Mouse (Mus musculus) mature B cell (primary cell): ENCODE data around the gene Cenpb.
"Not testable (repeated sequence)": the region's sequence is repeated elsewhere in the genome, so short reads cannot be mapped to it uniquely, and the experiment has no call there.

Experiments used
- in situ Hi-C: fragments of 300-500 bp; cut with MboI; formaldehyde crosslinking; loops from 2 replicates; pipeline ENCODE4 v1.14.3; 2019

Gene Cenpb

DNA sequence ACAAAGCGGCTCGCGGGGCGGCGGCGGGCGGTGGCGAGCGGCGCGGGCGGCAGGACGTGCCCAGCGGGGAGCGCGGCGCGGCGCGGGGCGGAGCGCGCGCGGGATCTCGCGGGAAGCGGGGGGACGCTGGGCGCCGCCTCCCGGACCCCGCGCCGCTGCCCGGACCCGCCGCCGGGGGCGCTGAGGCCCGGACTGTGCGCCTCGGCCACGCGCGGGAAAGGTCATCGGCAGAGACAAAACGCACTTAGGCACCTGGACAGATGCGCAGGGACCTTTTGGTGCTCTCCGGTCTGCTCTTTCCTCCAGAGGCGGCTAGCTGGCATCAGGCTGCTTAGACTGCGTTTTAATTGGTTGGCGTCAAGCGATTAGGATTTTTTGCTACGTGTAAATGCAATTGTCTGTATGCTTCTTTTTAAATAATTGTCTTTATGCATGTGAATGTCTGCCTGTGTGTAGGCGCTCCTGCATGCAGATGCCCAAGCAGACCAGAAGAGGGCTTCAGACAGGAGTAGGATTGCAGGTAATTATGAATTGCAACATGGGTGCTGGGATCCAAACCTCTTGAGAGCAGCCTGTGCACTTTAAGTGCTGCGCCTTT is at the start of gene Cenpb:
Cenpb (minus strand) TSS at position 78 of the 598 bp plus-strand sequence.
- in situ Hi-C loops: no loop called here

DNA sequence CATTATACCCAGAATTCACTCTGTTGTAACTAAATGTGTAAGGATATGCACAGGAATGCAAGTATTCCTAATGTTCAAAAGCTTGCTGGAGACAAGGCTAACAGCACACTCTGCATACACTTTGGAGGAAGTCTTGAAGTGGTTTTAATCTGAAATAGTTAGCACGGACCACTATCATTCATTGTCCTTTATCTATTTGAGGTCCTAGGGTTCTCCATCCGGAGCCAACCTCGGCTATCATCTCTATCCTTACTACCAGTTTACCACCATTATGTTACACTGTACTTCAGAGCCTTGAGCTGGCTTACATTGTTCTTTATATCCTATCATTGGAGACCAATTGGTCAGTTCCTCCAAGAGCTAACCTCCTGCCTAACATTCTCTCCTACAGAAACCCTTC is 47.4 kb upstream of the Cenpb start:
- in situ Hi-C loops: no loop called here

DNA sequence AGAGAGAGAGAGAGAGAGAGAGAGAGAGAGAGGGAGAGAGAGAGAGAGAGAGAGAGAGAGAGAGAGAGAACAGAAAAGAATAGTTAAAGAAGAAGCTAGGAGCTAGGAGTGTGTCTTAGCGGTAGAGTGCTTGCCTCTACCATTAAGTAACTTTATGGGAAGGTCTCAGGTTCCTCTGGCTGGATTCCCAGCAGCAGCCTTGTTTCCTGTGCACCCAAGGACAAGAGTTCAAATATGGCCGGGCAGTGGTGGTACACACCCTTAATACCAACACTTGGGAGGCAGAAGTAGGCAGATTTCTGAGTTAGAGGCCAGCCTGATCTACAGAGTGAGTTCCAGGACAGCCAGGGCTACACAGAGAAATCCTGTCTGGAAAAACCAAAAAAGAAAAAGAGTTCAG is 46.8 kb upstream of the Cenpb start:
- in situ Hi-C loops: not testable (repeated sequence)

DNA sequence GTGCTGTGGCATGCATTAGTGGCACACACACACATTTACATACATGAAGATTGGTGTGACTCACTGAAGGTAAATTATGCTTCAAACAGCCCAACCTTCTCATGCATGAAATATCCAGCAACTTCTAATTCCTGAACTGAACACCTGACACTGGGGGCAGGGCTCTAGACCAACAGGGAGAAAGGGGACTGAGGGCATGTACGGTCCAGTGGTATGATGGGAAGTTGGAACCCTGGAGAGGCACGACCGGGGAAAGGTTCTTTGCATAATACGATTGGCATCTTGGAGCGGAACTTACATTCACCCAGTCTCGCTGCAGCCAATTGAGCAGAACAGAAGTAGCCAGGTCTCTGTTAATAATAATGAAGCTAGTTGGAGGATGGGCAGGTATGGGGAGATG is 45.3 kb upstream of the Cenpb start:
- in situ Hi-C loops: no loop called here

DNA sequence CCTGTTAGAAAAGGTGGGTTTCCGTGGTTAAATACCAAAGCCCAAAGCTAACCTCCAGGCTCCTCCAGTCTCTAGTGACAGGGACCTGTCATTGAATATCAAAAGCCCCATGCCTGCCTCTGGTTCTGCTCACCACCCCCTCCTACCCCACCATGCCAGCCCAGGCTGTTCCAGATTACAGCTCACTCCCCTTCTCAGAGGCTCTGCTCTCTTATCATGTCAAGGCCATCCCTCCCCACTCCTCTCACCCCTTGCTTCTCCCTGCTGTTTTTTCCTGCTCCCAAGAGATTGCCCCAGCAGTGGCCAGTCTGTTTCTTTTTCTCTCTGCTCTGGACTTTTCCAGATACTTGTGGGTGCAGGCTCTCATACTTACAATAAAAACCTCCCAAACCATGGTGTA is 43.7 kb upstream of the Cenpb start:
- in situ Hi-C loops: no loop called here

DNA sequence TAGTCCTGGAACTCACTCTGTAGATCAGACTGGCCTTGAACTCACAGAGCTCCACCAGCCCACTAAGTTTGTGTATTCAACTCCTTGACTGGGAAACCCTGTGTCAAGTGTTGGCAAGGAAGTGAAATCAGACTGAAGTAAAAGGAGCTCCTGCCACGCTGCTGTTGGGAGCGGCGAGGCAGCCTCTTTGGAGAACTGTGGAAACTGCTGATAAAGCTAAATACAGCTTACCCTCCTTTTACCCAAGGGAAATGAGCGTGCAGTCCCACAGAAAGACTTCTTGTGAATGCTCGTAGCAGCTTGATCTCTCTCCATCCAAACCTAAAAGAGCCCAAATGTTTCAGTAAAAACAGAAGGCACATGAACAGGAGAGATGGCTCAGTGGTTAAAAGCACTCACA is 42.7 kb upstream of the Cenpb start:
- in situ Hi-C loops: no loop called here

DNA sequence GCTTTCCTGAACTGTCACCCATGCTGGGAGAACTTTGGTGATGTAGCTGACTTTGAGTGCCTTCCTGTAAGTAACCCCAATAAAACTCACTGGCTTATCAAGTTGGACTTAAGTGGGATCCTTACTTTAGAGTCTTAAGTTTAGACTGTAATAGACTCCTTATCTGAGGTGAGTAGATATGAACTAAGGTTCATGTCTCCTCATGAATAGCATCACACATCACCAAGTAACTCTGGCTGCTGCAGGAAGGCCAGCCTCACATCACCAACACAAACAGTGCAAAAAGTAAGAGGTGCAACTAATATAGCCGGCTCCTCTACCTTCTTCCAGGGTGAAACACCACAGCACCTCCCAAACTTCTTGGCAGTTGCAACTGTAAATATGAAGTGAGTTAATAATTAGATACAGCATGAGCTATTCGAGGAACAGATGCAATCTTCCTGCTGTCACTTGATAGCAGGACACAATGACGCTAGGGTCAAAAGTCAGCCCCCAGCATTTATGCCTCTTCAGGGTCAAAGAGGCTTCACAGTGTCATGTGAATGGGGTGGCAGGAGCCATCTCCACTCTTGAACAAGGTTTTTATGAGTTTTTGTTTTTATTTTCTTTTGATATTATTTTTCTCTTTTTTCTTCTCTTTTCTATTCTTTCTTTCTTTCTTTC is 42.1 kb upstream of the Cenpb start:
- in situ Hi-C loops: no loop called here

DNA sequence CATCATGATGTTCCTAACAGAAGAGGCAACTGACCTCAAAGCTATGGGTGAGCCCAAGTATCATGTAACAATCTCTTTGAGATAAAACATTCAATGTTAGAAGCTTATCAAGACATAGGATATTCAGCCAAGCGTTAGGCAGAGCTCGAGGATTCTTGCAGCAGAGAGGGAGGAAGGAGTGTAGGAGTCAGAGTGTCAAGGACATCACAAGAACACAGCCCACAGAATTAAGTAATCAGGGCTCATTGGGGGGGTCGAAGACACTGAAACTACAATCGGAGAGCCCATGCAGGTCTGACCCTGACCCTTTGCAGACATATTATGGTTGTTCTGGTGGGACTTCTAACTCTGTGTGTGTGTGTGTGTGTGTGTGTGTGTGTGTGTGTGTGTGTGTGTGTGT is 40.2 kb upstream of the Cenpb start:
- in situ Hi-C loops: no loop called here

DNA sequence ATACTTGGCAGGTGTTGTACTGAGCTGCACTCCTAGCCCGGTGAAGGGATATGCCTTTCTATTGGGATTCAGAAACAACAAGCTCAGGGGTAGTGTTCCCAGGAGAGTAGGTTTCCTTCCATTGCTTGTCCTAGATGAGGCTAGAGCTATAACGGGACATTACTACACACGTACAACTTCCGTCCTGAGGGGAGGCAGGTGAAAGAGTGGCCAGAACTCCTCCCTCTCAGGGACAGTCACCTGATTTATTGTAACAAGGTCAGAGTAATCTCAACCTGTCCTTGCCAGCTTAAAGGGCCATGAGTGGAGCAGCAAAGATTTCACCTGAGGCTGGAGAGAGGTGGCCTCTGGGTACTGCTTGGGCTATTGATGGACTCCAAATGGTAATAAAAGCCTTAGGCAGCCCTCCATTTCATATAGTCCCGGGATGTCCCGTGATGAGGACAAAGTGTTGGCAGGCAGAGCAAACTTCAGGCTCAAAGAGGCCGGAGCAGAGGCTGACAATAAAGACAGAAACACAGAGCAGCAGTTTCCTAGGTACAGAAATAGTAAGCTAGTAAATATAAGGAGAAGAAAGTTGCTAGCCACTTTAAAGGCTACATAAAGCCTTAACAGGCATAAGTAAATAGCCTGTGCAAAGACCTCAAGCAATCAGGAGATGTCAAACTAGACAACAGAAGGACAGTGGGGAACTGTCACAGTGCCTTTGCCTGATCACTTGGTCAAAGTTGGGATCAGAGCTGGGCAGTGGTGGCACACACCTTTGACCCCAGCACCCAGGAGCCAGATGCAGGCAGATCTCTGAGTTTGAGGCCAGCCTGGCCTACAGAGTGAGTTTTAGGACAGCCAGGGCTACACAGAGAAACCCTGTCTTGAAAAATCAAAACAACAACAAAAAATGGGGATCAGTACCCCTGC is 36.3 kb upstream of the Cenpb start:
- in situ Hi-C loops: no loop called here

DNA sequence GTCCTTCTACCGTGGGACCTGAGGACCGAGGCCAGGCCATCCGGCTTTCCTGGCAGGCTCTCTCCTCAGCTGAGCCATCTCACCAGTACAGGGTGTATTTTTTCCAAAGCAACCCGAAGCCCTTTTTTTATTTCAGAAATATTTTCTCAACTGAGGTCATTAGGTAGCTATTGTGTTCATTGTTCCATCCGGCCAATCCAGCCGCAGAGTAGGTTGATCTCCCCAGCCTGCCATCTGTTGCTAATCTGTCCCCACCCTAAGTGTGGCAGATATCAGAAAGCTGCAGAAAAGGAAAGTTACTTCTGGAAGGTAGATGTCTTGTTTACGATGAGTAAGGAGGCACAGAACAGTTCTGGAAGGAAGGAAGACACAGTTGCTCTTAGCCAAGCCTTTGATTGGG is 33.9 kb upstream of the Cenpb start:
- in situ Hi-C loops: no loop called here

DNA sequence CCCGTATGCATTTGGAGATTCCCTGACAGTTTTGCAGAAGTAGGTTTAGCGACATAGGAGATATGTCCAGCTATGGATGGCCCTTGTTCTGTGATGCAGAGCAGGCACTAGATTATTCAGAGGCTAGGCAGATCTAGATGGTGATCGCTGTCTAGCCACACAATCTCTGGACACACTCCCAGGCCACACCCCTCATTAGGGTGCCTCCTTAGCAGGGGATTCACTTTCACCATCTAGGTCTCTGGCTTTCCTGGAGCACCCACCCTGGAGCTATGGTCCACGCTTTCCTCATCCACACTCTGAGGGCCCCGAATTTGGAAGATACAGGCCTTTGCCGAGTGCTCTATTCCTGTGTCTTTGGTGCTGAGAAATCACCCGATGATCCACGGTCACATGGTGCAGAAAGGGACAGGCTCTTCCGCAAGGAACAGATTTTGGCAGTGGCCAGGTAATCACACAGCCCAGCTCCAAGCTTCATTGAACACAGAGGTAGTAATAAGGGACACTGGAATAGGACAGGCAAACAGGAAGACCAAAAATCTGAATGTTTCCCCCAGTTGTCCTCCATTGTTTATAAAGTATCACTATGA is 31.3 kb upstream of the Cenpb start:
- in situ Hi-C loops: no loop called here

DNA sequence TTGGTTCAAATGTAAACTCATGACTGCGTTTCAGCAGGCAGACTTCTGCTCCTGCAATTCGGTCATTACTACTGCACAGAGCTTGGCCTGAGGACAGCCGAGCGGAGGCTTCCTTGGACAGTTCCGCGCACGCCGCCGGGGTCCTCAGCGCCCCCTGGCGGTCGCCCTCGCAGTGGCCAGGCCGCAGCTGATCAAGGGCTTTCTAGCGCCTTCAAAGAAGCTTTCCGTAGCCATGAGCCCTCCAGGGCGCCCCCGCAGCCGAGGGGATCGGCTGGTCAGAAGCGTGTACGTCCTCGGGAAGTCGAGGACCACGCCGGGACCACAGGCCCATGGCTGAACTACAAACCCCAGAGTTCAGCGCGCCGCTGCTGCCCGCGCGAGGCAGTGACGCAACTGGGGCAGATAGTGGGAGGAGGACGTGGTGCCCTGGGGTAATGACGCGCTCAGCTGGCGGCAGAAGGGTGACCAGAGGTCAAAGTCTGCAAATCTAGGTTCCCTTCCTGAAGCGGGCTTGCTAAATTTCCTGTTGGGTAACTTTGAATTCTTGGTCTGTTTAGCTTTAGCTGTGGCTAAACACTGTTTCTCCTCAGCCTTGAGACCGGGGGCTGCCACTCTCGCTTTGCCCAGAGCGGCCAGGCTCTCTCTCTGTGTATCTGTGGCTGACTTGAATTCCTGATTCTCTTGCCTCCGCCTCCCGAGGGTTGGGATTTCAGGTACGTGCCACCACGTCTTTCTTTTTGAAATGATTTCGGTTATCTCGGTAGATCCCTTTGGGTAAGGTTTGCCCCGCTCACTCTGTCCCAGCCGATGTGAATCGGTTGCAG is 30.3 kb upstream of the Cenpb start:
- in situ Hi-C loops: no loop called here

DNA sequence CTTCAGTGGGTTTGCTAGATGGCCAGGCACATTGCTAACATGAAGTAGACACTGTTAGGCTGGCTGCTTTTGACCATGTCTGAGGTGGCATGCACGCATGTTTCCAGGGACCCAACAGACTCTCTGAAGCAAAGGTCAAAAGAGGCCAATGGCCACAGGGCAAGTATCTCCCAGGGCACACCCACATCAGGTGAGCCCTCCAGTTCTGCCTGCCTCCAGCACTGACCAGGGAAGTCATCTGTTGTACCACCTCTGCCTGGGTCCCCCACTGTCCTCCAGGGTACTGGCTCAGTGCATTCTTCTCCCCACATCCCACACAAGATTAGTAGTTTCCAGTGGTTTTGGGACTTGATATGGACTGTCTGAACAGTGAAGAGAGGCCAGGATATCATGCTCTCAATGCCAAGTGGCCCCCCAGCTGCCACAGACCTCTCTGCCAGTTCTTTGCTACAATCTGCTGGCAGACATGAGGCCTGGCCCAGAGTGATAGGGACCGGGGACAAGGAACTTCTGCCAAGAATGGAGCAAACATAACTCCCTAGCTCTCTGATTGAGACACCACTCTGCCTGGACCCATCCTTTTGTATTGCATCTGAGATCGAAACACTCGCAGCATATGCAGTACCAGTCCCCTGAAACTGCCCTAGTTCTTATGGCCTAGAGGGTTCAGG is 29.4 kb upstream of the Cenpb start:
- in situ Hi-C loops: no loop called here

DNA sequence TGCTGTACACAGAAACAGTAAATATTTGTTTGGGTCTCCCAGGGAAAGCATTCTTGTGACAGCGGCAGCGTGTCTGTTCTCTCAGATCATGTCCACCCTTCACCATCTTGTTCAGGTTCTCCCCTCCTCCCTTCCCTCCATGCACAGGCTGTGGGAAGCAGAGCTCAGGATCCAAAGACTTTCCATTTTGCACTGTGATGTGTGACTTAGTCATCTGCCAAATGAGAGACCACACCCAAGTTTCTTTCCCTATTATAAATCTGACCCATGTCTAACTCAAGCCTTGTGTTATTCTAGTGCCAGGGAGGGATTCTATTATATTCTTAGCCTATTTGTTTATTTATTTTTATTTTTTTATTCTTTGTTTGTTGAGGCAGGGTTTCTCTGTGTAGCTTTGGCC is 28.5 kb upstream of the Cenpb start:
- in situ Hi-C loops: no loop called here

DNA sequence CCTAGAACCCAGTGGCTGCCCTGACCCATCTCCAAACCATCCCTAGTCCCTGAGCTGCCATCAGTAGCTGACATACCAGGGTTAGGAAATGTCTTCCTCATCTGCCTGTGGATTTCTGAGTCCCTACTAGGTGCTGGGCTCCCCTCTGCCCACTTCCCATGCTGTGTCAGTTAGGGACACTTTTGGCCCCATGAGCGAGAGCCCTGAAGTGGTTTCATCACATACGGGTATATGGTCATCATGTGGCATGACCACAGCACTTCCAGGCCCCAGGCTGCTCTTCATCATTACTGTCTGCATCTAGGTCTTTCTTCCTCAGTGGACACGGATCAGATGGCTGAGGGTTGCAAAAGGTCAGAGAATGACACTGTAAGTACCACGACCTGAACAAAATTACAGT is 26.9 kb upstream of the Cenpb start, which contains the start of gene Ap5s1:
Ap5s1 (plus strand) TSS at position 301 of the 400 bp plus-strand sequence.
- in situ Hi-C loops: no loop called here

DNA sequence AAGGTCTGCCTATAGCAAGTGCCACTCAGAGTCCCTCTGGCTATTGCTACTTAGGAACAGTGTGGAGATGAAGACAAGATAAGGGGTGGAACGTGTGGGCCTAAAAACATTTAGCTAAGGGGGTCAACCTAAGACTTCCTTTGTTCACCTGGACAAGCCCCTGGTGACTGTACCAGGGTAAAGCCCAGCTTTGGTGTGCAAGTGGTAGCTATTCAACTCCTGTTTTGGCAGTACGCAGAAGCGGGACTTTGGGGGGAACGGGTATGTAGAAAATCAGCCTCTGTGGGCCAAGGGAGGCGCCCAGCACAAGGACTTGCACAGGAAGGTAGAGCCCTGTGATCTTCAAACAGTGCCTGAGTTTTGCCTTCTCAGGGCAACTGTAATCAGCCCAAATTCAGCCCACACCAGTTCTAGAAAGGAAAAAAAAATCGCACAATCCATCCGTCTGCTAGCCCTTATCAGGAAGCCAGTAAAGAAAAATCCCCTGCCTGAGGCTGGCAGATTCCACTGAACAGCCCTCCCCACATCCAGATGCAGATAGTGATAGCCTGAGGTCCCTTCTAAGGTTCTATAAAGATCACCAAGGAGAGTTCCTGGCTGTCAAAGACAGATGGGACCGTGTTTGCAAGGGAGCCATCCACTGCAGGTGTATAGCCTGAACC is 25.8 kb upstream of the Cenpb start:
- in situ Hi-C loops: no loop called here

DNA sequence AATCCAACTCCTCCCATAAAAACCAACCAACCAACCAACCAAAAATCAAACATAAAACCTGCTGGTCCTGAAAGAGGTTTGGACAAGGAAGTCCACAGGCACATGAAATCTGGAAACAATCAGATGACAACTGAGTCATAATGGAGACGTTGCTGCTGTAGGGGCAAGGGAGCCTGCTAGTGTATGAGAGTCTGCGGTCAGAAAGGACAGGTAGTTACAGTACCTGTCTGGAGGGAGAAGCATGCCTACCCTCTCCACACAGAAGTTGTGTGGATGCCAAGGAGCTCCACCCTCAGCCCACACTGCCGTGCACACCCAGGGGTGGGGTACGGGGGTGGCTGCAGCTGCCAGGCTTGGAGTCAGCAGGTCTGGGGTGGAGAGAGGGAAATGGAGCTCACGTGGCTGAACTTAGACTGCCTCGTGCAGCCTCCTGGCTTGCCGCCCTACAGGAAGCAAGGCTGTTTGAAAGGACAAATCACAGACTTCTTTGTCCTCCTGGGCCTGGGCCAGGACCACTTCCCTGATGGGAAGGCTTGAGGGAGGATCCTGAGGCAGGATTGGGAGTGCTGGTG is 24.6 kb upstream of the Cenpb start:
- in situ Hi-C loops: no loop called here

DNA sequence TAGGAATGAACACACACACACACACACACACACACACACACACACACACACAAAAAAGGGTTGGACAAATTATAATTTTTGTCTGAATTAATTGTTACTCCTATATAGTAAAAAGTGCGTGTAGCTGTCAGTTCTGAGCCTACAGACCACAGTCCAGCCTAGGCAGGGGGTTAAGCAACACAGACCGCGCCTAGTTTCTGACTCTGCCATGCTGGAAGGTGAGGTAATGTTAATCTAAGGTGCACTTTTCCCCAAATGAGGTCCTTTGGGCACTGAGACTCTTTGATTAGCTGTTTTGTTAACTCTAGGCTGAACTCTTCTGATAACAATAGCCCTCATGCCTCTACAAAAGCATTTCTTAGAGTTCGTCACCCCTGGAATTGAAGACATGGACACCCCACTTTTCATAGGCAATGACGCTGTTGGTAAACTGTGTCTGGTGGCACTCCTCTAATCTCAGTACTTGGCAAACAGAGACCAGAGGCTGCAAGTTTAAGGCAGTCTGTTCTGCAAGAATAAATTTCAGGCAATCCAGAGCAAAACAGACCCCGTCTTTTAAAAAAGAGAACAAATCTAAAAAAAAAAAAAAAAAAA is 24.0 kb upstream of the Cenpb start:
- in situ Hi-C loops: no loop called here

DNA sequence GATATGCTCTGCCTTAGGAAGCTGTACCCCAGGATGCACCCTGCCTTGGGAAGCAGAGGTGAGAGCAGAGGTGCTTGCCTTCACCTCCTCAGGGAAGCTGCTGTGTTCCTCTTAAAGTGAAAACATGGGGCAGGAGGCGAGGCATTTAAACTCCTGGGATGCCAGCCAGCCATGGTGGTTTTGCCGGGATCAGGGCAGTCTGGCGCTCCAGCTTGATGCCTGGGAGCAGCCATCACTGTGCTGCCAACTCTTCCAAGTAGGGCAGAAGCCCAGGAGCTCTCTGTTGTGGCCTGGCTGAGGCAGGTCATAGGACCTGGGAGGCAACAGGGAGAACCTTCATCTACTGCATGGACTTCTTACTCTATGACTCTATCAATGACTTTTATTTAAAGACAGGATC is 21.4 kb upstream of the Cenpb start:
- in situ Hi-C loops: no loop called here

DNA sequence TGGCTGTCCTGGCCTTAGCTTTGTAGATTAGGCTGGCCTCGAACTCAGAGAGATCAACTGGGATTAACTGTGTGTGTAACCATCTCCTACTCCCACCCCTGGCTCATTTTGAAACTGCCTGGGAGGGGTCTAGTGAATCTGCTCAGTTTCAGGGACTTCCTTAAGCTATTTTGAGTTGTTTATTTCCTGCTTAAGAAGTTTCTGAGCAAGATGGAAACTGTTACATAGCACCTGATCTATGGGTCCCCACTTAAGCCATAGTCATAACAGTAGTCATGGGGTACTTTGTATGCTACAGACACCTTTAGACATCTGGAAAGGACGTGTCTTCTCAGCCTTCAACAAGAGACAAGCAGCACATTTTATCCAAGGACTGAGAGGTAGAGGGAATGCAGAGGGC is 20.8 kb upstream of the Cenpb start:
- in situ Hi-C loops: no loop called here
